Mouse (Mus musculus) hindbrain, embryonic 15.5 days (tissue): ENCODE results near the gene Slc23a2. TPM values are rescaled to one million over a fixed set of nuclear protein-coding genes. Genes with fewer than 3 reads are reported as not detected.

Experiments
- ATAC-seq: fragments of 200-750 bp; cut with Nextera tagmentation; 2 replicates; pipeline ENCODE4 v1.8.0; 2017; ENCODE audit warnings: low read depth, moderate number of reproducible peaks, moderate TSS enrichment; ENCODE audit not compliant: low FRiP score
- H3K27ac ChIP-seq: fragments of 300-500 bp; sonication (generic); replicated peaks from 2 replicates; pipeline ENCODE4 v1.5.1; 2015; ENCODE audit warnings: mild to moderate bottlenecking, inconsistent platforms
- H3K27me3 ChIP-seq: fragments of 300-500 bp; sonication (generic); 2 replicates; pipeline ENCODE4 v1.6.1; 2015; ENCODE audit warnings: control low read depth, inconsistent platforms
- H3K36me3 ChIP-seq: fragments of 300-500 bp; sonication (generic); 2 replicates; pipeline ENCODE4 v1.6.1; 2015; ENCODE audit warnings: control low read depth, inconsistent platforms
- H3K4me1 ChIP-seq: fragments of 300-500 bp; sonication (generic); replicated peaks from 2 replicates; pipeline ENCODE4 v1.6.1; 2015; ENCODE audit warnings: control low read depth, inconsistent platforms
- H3K4me2 ChIP-seq: fragments of 300-500 bp; sonication (generic); 2 replicates; pipeline ENCODE4 v1.6.1; 2015; ENCODE audit warnings: moderate library complexity, mild to moderate bottlenecking, inconsistent platforms
- H3K4me3 ChIP-seq: fragments of 300-500 bp; sonication (generic); 2 replicates; pipeline ENCODE4 v1.5.1; 2015; ENCODE audit warnings: mild to moderate bottlenecking, inconsistent platforms
- H3K9ac ChIP-seq: fragments of 300-500 bp; sonication (generic); 2 replicates; pipeline ENCODE4 v1.6.1; 2015; ENCODE audit warnings: inconsistent platforms
- H3K9me3 ChIP-seq: fragments of 300-500 bp; sonication (generic); 2 replicates; pipeline ENCODE4 v1.6.1; 2016; ENCODE audit warnings: control low read depth, inconsistent platforms
- WGBS: fragments of 180-500 bp; shearing (Covaris S2); methylation state at CpG from one replicate; pipeline ENCODE4 v1.1.7; 2015; 5-methylcytosine and 5-hydroxymethylcytosine counted together
- polyA plus RNA-seq: library from polyadenylated mRNA; unstranded; fragments of >200 nt; fragmentation: Nextera tagmentation; extraction: Ambion mirVana; gene quantifications from 2 replicates; pipeline ENCODE4 v1.2.1, GENCODE M21; 2015

The Slc23a2 gene
- polyA plus RNA-seq, 1 experiment from 2014 or later, result 36.3 TPM

DNA sequence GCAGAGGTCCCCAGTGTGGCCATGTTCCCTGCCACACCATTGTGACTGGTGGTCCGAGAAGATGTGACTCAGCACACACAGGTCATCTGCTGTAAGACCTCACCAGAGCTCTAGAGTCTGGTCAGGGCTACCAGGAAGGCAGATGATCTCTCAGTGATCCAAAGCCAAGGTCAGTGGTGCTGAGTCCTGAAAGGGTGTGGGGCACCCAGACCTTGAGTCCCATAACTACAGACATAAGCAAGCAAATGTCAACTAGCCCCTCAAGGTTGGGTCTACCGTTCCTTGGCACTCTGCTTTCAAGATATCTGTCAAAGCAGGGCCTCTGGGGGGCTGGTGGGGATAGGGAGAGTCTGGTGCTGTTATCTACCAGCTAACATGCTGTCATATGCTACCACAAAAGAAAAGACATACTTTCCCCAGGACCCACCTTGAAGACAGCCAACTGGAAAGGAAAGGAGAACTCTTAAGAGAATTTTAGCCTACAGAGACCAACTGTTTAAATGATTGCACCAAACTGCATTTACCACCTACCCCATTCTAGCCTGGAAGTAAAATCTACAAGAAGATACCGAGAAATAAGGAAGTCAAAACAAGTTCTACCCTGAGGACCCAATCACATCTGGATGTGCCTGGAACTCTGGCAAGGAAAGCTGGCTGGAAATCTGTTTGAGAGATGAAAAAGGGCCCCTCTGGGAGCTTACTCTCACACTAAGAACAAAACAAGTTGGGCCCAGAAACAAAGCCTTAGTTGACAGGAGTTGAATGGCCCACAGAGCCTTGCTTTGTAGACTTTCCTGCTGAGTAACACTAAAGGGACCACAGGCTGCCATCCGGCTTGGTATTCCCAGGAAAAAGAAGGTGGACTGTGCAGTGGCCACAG, 110.1 kb downstream of the Slc23a2 start:
- no peak for ATAC-seq
- no peak overlapping the region for H3K4me2 ChIP-seq
- H3K27me3 ChIP-seq, result no peaks in the 10 kb centered on the region
- peaks cover 14% of the 10 kb centered on the region for H3K4me1 ChIP-seq
- H3K4me3 ChIP-seq, result no peak overlapping the region
- WGBS, result 58% methylated on average over 4 of the region's 4 CpGs
- H3K9ac ChIP-seq, result no peak overlapping the region
- H3K9me3 ChIP-seq, result no peaks in the 10 kb centered on the region
- H3K27ac ChIP-seq, result peak overlapping the region; percentile 27; the same call in 1 of the 2 replicates
- no peaks in the 10 kb centered on the region for H3K36me3 ChIP-seq

DNA sequence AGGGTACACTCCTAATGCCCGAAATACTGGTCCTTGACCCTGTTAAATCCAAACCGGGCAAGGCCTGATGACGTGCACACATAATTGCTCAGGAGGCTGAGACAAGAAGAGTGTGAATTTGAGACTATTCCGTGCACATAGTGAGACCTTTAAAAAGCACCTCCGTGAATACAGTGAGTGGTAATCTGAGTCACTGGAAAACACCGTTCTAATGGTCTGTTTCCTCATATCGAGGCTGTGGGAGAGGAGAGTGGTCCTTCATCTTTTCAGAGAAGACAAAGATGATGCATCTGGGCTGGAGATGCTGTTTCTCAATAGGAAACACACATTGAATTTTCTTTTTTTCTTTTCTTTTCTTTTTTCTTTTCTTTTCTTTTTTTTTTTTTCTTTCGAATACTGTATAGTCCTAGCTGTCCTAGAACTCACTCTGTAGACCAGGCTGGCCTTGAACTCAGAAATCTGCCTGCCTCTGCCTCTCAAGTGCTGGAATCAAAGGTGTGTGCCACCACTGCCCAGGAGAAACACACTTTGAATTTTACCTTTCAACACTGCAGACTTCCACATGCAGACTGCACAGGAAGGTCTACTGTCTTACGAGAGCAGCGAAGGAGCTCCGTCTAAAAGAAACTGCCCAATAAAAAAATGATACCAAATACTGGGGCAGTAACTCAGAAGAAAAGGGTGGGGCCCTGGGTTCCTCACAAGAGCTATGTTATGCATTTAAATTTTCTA, 113.4 kb downstream of the Slc23a2 start:
- Histone ChIP-seq H3K4me3 (peak overlapping the region; percentile 71; the same call in 1 of the 2 replicates), H3K4me1 (peaks cover 37% of the 10 kb centered on the region), H3K27ac (peak overlapping the region; percentile 89)

DNA sequence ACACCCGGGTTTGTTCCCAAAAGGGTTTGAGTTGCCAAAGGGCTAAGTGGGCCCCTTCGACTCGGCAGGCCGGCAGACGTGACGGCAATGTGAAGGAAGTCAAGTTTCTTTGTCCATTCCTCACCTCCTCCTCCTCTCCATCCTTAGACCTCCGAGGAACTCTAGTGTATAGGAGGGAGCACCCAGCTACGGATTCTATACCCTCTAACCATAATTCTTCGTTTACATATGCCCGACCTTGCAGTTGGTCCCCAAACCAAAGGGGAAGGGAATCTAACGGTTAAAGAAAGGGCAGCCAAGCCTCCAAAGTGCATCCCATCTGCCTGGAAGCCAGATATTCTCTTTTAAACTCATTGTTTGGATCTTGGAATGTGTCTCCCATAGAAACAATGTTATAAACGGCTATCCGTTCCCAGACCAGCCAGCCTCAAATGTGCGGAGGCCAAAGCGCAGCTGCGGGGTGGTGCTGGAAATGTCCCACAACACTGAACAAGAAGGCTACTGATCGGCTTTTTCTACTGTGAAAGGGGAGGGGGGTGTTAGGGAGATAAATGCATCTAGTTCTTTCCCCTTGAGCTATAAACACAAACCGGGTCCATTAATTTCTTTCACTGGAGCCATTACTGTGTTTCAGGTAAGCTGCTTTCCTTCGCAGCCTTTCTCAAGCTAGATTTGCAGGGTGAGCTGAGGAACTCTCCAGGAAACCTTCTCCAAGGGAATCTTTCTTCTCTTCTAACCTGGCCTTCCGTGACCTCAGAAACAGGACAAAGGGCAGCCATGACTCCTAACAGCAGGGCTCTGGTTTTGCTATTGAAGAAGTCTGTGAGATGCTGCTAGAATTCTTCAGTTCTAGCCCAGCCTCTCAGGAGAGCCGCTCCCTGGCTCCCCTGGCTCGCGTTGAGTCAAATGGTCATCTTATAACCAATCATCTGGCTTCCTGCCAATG, 114.2 kb downstream of the Slc23a2 start:
- peak overlapping the region; percentile 87 for H3K4me2 ChIP-seq
- ATAC-seq, result no peak
- peaks cover 37% of the 10 kb centered on the region for H3K4me1 ChIP-seq
- H3K9ac ChIP-seq, result peak overlapping the region; percentile 68
- H3K4me3 ChIP-seq, result peak overlapping the region; percentile 71
- 2% methylated on average over 23 of the region's 23 CpGs for WGBS
- no peaks in the 10 kb centered on the region for H3K27me3 ChIP-seq
- no peaks in the 10 kb centered on the region for H3K36me3 ChIP-seq
- H3K27ac ChIP-seq, result peak overlapping the region; percentile 89
- H3K9me3 ChIP-seq, result no peaks in the 10 kb centered on the region

More for the DNA sequence above, 113.4 kb downstream of the Slc23a2 start:
- Histone ChIP-seq H3K9me3 (no peaks in the 10 kb centered on the region), H3K4me2 (peak overlapping the region; percentile 87), H3K27me3 (no peaks in the 10 kb centered on the region), H3K36me3 (no peaks in the 10 kb centered on the region), H3K9ac (0 out of 2 replicates have a peak overlapping the region, but pooled peaks have one; percentile 68)
- no peak for ATAC-seq
- 54% methylated on average over 11 of the region's 11 CpGs for WGBS

DNA sequence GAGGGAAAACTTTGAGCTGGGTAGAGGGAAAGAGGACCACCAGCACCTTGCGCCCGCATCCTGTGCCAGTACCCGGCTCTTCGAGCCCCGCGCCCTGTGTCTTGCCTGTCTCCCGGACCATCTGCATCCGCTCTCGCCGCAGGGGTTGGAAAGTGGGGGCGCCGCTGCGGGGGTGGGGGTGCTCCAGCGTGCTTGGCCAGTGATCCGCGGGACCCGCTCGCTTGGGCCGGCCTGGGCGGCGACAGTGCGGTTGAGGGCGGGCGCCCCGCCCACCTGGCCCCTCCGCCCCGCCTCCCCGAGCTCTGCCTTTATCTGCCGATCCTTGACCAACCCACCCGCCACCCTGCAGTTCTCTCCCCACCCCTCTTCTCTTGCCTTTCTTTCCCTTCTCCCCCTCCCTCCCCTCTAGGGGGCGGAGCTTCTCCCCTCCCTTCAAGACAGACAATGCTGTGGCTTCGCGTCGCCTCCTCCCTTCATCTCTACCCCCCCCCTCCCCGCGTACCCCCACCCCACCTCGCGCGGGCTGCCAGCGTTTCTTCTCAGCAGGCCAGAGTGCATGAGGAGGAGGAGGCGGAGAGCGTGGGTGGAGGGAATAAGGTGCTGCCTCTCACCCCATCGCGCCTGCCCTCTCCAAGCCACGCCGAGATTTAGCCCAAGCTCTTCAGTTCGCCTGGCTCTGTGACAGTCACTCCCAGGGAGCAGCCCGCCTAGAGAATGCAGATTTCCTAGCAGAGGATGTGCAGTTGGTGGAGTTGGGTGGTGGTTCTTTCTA, 115.1 kb downstream of the Slc23a2 start, which contains the start of gene Rassf2:
Gene Rassf2, minus strand, starts transcription at position 613 of the 772 bp plus-strand sequence.
- Histone ChIP-seq H3K9me3 (no peaks in the 10 kb centered on the region), H3K27ac (peak within 1 kb of the TSS; percentile 89), H3K4me3 (peak within 1 kb of the TSS; percentile 71), H3K36me3 (no peaks in the 10 kb centered on the region), H3K4me1 (peaks cover 37% of the 10 kb centered on the region), H3K4me2 (peak within 1 kb of the TSS; percentile 87), H3K27me3 (no peaks in the 10 kb centered on the region), H3K9ac (peak within 1 kb of the TSS; percentile 68)
- WGBS, result under 1% methylated on average over 43 of the region's 48 CpGs
- ATAC-seq, result peak; percentile 94

DNA sequence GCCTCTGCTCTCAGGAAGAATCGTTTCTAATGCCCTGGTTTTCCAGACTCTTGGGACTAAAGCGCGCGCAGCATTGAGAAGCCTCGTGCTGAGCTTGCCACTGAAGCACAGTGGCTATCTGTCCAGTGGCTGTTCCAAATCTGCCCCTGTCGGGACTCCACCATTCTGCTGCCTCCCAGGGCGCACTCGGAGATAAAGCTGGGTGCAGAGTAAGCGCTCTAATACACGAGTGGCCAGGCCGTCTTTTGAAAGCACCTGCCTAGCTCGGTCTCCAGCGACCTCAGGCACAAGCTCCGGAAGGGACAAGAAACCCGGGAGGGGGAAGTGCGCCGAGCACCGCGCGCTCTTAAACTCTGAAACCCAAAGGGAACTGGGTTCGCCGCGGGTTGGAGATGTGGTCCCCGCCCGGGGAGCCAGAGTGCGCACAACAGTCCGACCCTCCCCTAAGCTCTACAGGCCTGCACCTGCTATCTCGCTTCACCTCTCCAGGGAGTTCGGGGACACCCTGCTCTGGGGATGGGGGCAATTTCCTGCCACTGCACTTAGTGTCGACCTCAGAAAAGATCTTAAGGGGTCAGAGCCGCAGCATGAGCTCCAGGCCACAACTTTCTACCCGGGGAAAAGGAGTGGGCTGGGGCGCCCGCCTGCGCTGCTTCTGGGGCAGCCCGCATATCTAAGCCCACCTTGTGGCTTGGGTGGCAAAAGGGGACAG, 115.9 kb downstream of the Slc23a2 start:
- peak overlapping the region; percentile 87 for H3K4me2 ChIP-seq
- H3K36me3 ChIP-seq, result no peaks in the 10 kb centered on the region
- no peaks in the 10 kb centered on the region for H3K27me3 ChIP-seq
- H3K27ac ChIP-seq, result peak overlapping the region; percentile 89
- under 1% methylated on average over 36 of the region's 36 CpGs for whole genome bisulfite sequencing
- H3K9me3 ChIP-seq, result no peaks in the 10 kb centered on the region
- H3K4me1 ChIP-seq, result peaks cover 38% of the 10 kb centered on the region
- H3K9ac ChIP-seq, result peak overlapping the region; percentile 68
- ATAC-seq, result peak; percentile 24; the same call in 1 of the 2 replicates
- H3K4me3 ChIP-seq, result peak overlapping the region; percentile 71

DNA sequence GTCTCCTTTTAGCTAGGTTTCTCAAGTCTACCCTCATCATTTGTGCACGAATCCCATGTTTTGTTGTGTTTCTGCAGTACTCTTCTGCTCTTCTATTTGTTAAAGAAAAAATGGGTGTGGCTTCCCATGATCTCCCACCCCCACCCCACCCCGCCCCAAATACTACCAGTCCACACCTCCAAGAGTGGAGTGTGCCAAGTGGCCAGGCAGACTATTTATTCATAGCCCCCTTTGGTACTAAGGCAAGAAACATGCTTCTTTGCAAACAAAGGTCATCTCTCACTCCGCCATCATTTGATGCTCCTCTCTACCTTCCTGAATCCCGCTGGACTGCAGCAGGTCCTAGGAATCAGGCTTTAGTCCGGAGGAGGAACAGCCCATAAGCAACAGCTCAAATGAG, 116.8 kb downstream of the Slc23a2 start:
- Histone ChIP-seq H3K9me3 (no peaks in the 10 kb centered on the region), H3K27me3 (no peaks in the 10 kb centered on the region), H3K27ac (peak overlapping the region; percentile 89), H3K4me3 (peak overlapping the region; percentile 71), H3K9ac (peak overlapping the region; percentile 68; the same call in 1 of the 2 replicates), H3K4me2 (peak overlapping the region; percentile 87), H3K4me1 (peaks cover 40% of the 10 kb centered on the region), H3K36me3 (no peaks in the 10 kb centered on the region)
- ATAC-seq, result no peak
- WGBS, result 36% methylated on average over 5 of the region's 5 CpGs

DNA sequence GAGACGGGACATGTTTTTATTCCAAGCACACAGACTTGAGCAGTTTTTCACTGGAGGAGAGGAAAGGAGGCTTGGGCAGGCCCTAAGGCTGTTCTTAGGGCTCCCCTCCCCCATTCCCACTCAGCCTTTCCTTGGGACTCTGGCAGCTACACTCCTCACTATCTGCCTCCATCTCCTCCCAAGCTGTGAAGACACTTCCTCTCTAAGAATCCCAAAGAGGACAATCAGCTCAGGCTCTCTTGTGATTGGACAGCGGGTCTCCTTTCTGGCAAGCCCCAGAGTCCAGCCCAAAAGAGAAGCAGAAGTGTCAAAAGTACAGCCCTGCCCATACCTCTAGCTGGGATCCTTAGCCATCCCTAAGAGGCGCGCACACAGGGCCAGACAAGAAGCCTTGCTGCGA, 117.5 kb downstream of the Slc23a2 start:
- ATAC-seq, result no peak
- Histone ChIP-seq H3K9ac (no peak overlapping the region), H3K27me3 (no peaks in the 10 kb centered on the region), H3K4me2 (peak overlapping the region; percentile 87), H3K4me1 (peaks cover 40% of the 10 kb centered on the region), H3K36me3 (no peaks in the 10 kb centered on the region), H3K9me3 (no peaks in the 10 kb centered on the region), H3K4me3 (peak overlapping the region; percentile 71; the same call in 1 of the 2 replicates), H3K27ac (peak overlapping the region; percentile 14; the same call in 1 of the 2 replicates)
- 58% methylated on average over 5 of the region's 5 CpGs for WGBS

DNA sequence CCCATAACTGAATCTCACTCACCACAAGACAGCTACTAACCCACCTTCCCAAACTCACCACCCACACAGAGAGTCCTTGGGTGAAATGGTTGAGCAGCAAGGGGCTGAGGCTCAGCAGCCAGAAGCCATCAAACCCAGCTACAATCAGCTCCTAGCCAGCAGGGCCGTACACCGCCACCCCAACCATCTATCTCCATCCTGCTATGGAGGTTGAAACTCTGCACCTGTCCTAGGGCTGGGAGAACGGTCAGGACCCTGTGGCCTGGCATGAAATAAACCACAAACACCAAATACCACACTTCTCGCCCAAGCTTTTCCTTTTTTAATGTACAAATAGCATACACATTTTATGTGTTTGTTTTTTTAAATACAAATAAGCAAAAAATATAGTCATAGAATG, 120.9 kb downstream of the Slc23a2 start:
- peaks cover 26% of the 10 kb centered on the region for H3K4me1 ChIP-seq
- no peaks in the 10 kb centered on the region for H3K36me3 ChIP-seq
- H3K9ac ChIP-seq, result no peak overlapping the region
- no peaks in the 10 kb centered on the region for H3K9me3 ChIP-seq
- H3K27ac ChIP-seq, result no peak overlapping the region
- no peak overlapping the region for H3K4me2 ChIP-seq
- ATAC-seq, result no peak
- H3K4me3 ChIP-seq, result no peak overlapping the region
- WGBS, result 94% methylated on average over 4 of the region's 4 CpGs
- no peaks in the 10 kb centered on the region for H3K27me3 ChIP-seq

DNA sequence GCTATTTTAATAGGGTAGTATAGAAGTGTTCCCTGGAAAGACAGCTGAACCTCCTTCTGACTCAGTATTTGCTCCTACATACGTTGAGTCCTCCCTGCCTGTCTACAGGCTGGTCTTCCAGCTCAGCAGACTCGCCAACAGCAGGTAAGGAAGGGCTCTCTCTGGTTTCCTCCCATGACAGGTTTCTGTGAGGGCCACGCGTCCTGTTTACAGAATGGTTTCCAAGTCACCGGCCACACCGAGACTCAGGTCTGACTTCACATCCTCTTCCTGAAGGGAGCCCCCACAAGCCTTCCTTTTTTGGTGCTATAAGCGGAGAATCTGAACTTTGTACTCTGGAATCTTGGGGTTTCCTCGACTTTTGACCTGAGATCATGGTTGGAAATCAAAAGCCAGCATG, 122.3 kb downstream of the Slc23a2 start:
- H3K9ac ChIP-seq, result no peak overlapping the region
- no peaks in the 10 kb centered on the region for H3K36me3 ChIP-seq
- H3K9me3 ChIP-seq, result no peaks in the 10 kb centered on the region
- H3K27me3 ChIP-seq, result no peaks in the 10 kb centered on the region
- H3K4me1 ChIP-seq, result peaks cover 12% of the 10 kb centered on the region
- H3K4me2 ChIP-seq, result no peak overlapping the region
- no peak overlapping the region for H3K4me3 ChIP-seq
- WGBS, result 88% methylated on average over 8 of the region's 8 CpGs
- H3K27ac ChIP-seq, result no peak overlapping the region
- ATAC-seq, result no peak

DNA sequence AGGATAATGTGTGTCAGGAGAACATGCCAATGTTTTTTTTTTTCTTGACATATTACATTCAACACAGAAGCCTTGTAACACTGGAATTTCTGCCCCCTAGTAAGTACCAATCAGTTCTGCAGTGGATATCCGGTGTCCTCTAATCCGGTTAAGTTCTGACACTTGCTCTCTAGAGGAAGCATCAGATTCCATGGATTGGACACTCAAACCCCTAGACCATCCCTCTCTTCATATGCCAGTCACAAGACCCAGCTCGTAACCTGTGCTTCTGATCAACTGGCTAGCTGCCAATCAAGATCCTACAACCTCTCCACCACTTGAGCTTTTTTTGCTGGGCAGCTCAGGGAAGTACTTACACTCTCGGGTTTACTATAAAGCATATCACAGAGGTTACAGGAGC, 123.3 kb downstream of the Slc23a2 start:
- H3K4me2 ChIP-seq, result no peak overlapping the region
- 84% methylated on average over 4 of the region's 4 CpGs for WGBS
- no peak overlapping the region for H3K27ac ChIP-seq
- no peaks in the 10 kb centered on the region for H3K36me3 ChIP-seq
- H3K4me3 ChIP-seq, result no peak overlapping the region
- no peaks in the 10 kb centered on the region for H3K9me3 ChIP-seq
- H3K4me1 ChIP-seq, result peaks cover 3% of the 10 kb centered on the region; the same call in 1 of the 2 replicates
- no peak overlapping the region for H3K9ac ChIP-seq
- no peak for ATAC-seq
- H3K27me3 ChIP-seq, result no peaks in the 10 kb centered on the region
